Mouse (Mus musculus) neural tube, embryonic 15.5 days (tissue): ENCODE measurements around the gene Card9. TPM values are rescaled to one million over a fixed set of nuclear protein-coding genes. Genes with fewer than 3 reads are reported as not detected.

ENCODE experiments used
- ATAC-seq: fragments of 200-750 bp; cut with Nextera tagmentation; 2 replicates; pipeline ENCODE4 v1.8.0; 2017; ENCODE audit warnings: mild to moderate bottlenecking, moderate TSS enrichment, moderate library complexity; ENCODE audit not compliant: low FRiP score
- H3K27ac ChIP-seq: fragments of 300-500 bp; sonication (generic); replicated peaks from 2 replicates; pipeline ENCODE4 v1.5.1; 2015; ENCODE audit warnings: mild to moderate bottlenecking, inconsistent platforms
- H3K27me3 ChIP-seq: fragments of 300-500 bp; sonication (generic); replicated peaks from 2 replicates; pipeline ENCODE4 v1.6.1; 2015; ENCODE audit warnings: inconsistent platforms
- H3K36me3 ChIP-seq: fragments of 300-500 bp; sonication (generic); 2 replicates; pipeline ENCODE4 v1.6.1; 2015; ENCODE audit warnings: inconsistent platforms
- H3K4me1 ChIP-seq: fragments of 300-500 bp; sonication (generic); 2 replicates; pipeline ENCODE4 v1.6.1; 2015; ENCODE audit warnings: inconsistent platforms
- H3K4me2 ChIP-seq: fragments of 300-500 bp; sonication (generic); 2 replicates; pipeline ENCODE4 v1.6.1; 2015; ENCODE audit warnings: inconsistent platforms, mild to moderate bottlenecking, moderate library complexity
- H3K4me3 ChIP-seq: fragments of 300-500 bp; sonication (generic); replicated peaks from 2 replicates; pipeline ENCODE4 v1.5.1; 2015; ENCODE audit warnings: mild to moderate bottlenecking, inconsistent platforms
- H3K9ac ChIP-seq: fragments of 300-500 bp; sonication (generic); replicated peaks from 2 replicates; pipeline ENCODE4 v1.6.1; 2015; ENCODE audit warnings: mild to moderate bottlenecking, inconsistent platforms
- H3K9me3 ChIP-seq: fragments of 300-500 bp; sonication (generic); replicated peaks from 2 replicates; pipeline ENCODE4 v1.6.1; 2016; ENCODE audit warnings: inconsistent platforms
- WGBS: fragments of 180-500 bp; shearing (Covaris S2); methylation state at CpG from one replicate; pipeline ENCODE4 v1.1.7; 2015; ENCODE audit warnings: mixed read lengths; 5-methylcytosine and 5-hydroxymethylcytosine counted together
- polyA plus RNA-seq: library from polyadenylated mRNA; unstranded; fragments of >200 nt; fragmentation: Nextera tagmentation; extraction: Ambion mirVana; gene quantifications from 2 replicates; pipeline ENCODE4 v1.2.1, GENCODE M21; 2015

Gene Card9
- polyA plus RNA-seq, 1 experiment from 2014 or later, result 2.1 TPM

- H3K27ac ChIP-seq, result no peak overlapping the region
- H3K4me2 ChIP-seq, result no peak overlapping the region; the same call in 1 of the 2 replicates
- H3K9me3 ChIP-seq, result no peaks in the 10 kb centered on the region
- peaks cover 17% of the 10 kb centered on the region for H3K36me3 ChIP-seq
- H3K4me3 ChIP-seq, result no peak overlapping the region
- H3K27me3 ChIP-seq, result no peaks in the 10 kb centered on the region
- H3K9ac ChIP-seq, result no peak overlapping the region
- 85% methylated on average over 6 of the region's 6 CpGs for WGBS
- no peak for ATAC-seq
- H3K4me1 ChIP-seq, result 0 out of 2 replicates have a peak, but pooled peaks cover 5% of the 10 kb centered on the region
Measured at GRCm38 (mm10) chr2:26359983-26360382, 735 bp downstream of the Card9 start.

GRCm38 (mm10) chr2:26358667-26359320 is 1.9 kb downstream of the Card9 start:
- ATAC-seq, result no peak
- H3K4me1 ChIP-seq, result peaks cover 3% of the 10 kb centered on the region; the same call in 1 of the 2 replicates
- no peak overlapping the region for H3K27ac ChIP-seq
- peaks cover 8% of the 10 kb centered on the region; the same call in 1 of the 2 replicates for H3K36me3 ChIP-seq
- 91% methylated on average over 13 of the region's 13 CpGs for WGBS
- H3K27me3 ChIP-seq, result no peaks in the 10 kb centered on the region
- no peak overlapping the region for H3K4me2 ChIP-seq
- no peak overlapping the region for H3K4me3 ChIP-seq
- H3K9me3 ChIP-seq, result no peaks in the 10 kb centered on the region
- H3K9ac ChIP-seq, result no peak overlapping the region

GRCm38 (mm10) chr2:26357484-26357883 is 3.2 kb downstream of the Card9 start:
- H3K9ac ChIP-seq, result no peak overlapping the region
- no peak overlapping the region for H3K4me3 ChIP-seq
- H3K4me1 ChIP-seq, result peaks cover 16% of the 10 kb centered on the region
- H3K27ac ChIP-seq, result no peak overlapping the region
- no peak overlapping the region for H3K4me2 ChIP-seq
- WGBS, result 58% methylated on average over 15 of the region's 15 CpGs
- ATAC-seq, result no peak
- H3K36me3 ChIP-seq, result no peaks in the 10 kb centered on the region
- H3K9me3 ChIP-seq, result no peaks in the 10 kb centered on the region
- no peaks in the 10 kb centered on the region for H3K27me3 ChIP-seq

DNA sequence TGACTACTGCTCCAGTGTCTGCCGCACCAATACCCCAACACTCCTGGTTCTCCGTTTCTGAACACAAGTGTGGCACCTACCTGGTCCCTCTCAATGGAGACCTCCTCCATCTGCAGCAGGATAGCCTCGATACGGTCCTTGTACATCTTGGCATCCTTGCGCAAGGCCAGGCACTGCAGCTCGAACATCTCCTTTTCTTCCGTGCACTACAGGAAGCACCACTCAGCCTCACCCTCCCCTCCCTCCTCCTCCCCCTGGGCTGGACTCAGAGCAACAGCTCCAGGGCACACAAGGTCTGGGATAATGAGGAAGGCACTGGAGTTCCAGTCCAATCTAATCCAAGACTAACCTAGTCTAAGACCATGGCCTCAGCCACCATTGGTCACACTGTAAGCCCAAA is 4.0 kb downstream of the Card9 start:
- Histone ChIP-seq H3K4me1 (peaks cover 17% of the 10 kb centered on the region), H3K27ac (no peak overlapping the region), H3K4me3 (no peak overlapping the region), H3K9me3 (no peaks in the 10 kb centered on the region), H3K4me2 (no peak overlapping the region), H3K36me3 (no peaks in the 10 kb centered on the region), H3K9ac (no peak overlapping the region), H3K27me3 (no peaks in the 10 kb centered on the region)
- no peak for ATAC-seq
- 82% methylated on average over 7 of the region's 7 CpGs for WGBS

DNA sequence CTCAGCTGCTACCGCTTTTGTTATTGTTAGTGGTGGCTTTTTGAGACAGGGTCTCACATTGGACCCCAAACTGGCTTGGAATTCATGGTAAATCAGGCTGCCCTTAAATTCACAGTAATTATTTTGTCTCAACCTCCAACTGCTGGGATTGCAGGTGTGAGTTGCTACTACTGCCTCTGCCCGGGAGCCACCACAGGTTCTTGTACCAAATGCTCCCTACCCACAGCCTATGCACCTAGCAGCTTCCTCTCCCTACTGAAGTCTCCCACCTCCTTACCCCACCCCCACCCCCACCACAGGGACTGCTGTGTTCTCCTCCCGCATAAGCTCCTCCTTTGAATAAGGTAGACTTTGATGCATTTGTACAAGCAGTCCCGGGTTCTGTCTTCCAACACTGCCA is 4.5 kb downstream of the Card9 start:
- no peaks in the 10 kb centered on the region for H3K27me3 ChIP-seq
- H3K36me3 ChIP-seq, result no peaks in the 10 kb centered on the region
- H3K4me2 ChIP-seq, result no peak overlapping the region
- 87% methylated on average over 4 of the region's 4 CpGs for WGBS
- H3K9ac ChIP-seq, result no peak overlapping the region
- no peaks in the 10 kb centered on the region for H3K9me3 ChIP-seq
- no peak for ATAC-seq
- no peak overlapping the region for H3K4me3 ChIP-seq
- peaks cover 19% of the 10 kb centered on the region for H3K4me1 ChIP-seq
- H3K27ac ChIP-seq, result no peak overlapping the region

DNA sequence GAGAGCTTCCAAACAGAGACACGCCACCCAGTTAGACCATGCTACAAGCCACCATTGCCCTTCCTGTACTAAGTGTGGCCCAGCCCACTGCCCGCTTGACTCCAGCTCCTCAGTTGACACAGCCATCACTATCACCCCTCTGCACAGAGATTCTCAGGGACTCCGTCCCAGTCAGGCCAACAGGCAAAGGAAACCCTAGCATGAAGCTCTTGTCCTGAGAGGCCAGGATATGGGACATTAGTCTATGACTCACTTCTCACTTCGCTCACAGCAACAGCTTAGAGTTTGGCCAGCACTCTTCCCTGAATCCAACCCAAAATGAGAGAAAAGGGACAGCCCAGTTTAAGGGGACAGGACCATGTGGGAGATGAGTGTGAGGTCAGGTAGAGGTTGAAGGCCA is 6.3 kb downstream of the Card9 start:
- no peaks in the 10 kb centered on the region for H3K9me3 ChIP-seq
- peaks cover 10% of the 10 kb centered on the region for H3K36me3 ChIP-seq
- WGBS, result 94% methylated on average over 4 of the region's 4 CpGs
- no peak overlapping the region for H3K4me3 ChIP-seq
- peaks cover 32% of the 10 kb centered on the region for H3K4me1 ChIP-seq
- no peaks in the 10 kb centered on the region for H3K27me3 ChIP-seq
- H3K27ac ChIP-seq, result no peak overlapping the region
- ATAC-seq, result no peak
- no peak overlapping the region for H3K4me2 ChIP-seq
- H3K9ac ChIP-seq, result no peak overlapping the region

DNA sequence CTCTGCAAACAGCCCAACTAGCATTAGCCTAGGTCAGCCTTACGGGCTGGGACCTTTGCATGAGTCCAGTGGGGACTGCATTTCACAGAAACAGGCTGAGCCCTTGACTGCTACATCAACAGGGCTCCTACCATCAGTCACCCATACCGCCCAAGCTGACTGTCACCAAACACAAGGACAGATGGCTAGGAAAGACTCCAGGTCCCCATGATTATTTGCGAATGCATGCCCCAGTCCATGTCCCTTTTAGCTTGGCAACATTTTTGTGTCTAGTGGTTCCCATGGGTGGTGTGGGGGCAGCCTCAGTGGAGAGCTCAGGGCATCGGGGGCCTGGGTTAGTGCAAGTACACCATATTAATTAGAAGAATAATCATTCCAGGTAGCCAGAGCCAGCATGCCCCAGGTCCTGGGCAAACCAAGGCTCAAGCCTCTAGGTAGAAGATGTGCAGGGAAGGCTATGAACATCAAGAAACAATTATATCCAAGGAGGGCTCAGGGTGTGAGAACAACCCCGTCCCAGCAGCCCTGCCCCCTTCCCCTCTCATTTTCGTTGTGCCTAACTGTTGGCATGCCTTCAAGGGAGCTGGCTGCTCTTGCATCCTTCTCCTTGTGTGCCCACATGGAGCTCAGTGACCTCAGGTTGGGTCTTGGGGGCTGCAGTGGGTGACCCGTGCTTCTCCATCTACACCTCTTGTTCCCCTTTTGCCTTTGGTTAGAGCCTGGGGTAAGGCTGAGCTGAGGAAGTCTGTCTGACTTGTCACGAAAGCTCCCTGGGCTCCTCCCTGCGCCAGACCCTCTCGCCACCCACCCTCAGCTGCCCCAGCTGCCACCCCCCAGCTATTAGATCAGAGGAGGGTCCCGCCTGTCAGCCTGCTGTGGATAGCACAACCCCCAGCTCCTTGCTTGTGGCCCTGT is 7.4 kb downstream of the Card9 start:
- ATAC-seq, result no peak
- Histone ChIP-seq H3K4me3 (peak overlapping the region; percentile 81), H3K4me2 (peak overlapping the region; percentile 84), H3K27me3 (no peaks in the 10 kb centered on the region), H3K9me3 (no peaks in the 10 kb centered on the region), H3K36me3 (peaks cover 21% of the 10 kb centered on the region), H3K4me1 (peaks cover 34% of the 10 kb centered on the region), H3K9ac (peak overlapping the region; percentile 90), H3K27ac (no peak overlapping the region)
- WGBS, result 87% methylated on average over 11 of the region's 11 CpGs

GRCm38 (mm10) chr2:26352291-26352910 is 8.3 kb downstream of the Card9 start:
- H3K4me3 ChIP-seq, result peak overlapping the region; percentile 81
- peaks cover 30% of the 10 kb centered on the region for H3K36me3 ChIP-seq
- H3K9me3 ChIP-seq, result no peaks in the 10 kb centered on the region
- WGBS, result 3% methylated on average over 36 of the region's 36 CpGs
- peak overlapping the region; percentile 84 for H3K4me2 ChIP-seq
- peak; percentile 48 for ATAC-seq
- peaks cover 34% of the 10 kb centered on the region for H3K4me1 ChIP-seq
- H3K27ac ChIP-seq, result peak overlapping the region; percentile 93
- no peaks in the 10 kb centered on the region for H3K27me3 ChIP-seq
- H3K9ac ChIP-seq, result peak overlapping the region; percentile 90

GRCm38 (mm10) chr2:26351358-26352290 is 9.1 kb downstream of the Card9 start, which contains the start of gene Dnlz:
Dnlz (minus strand) TSS chr2:26352110.
- H3K27me3 ChIP-seq, result no peaks in the 10 kb centered on the region
- peaks cover 34% of the 10 kb centered on the region for H3K4me1 ChIP-seq
- peak within 1 kb of the TSS; percentile 93 for H3K27ac ChIP-seq
- peak within 1 kb of the TSS; percentile 90 for H3K9ac ChIP-seq
- ATAC-seq, result peak; percentile 87
- H3K4me3 ChIP-seq, result peak within 1 kb of the TSS; percentile 81
- H3K9me3 ChIP-seq, result no peaks in the 10 kb centered on the region
- WGBS, result 2% methylated on average over 62 of the region's 62 CpGs
- peak within 1 kb of the TSS; percentile 84 for H3K4me2 ChIP-seq
- peaks cover 37% of the 10 kb centered on the region for H3K36me3 ChIP-seq

GRCm38 (mm10) chr2:26348241-26348640 is 12.5 kb downstream of the Card9 start:
- WGBS, result 71% methylated on average over 6 of the region's 6 CpGs
- no peak for ATAC-seq
- H3K27ac ChIP-seq, result no peak overlapping the region
- no peaks in the 10 kb centered on the region for H3K27me3 ChIP-seq
- H3K4me3 ChIP-seq, result no peak overlapping the region
- peaks cover 28% of the 10 kb centered on the region for H3K4me1 ChIP-seq
- no peak overlapping the region; the same call in 1 of the 2 replicates for H3K9ac ChIP-seq
- no peak overlapping the region for H3K4me2 ChIP-seq
- H3K9me3 ChIP-seq, result no peaks in the 10 kb centered on the region
- peaks cover 66% of the 10 kb centered on the region for H3K36me3 ChIP-seq
